Mouse (Mus musculus) cerebellum, adult 9-11 months (tissue): Measurements from ENCODE around the gene Bcap29.
"Not testable (repeated sequence)": the region's sequence is repeated elsewhere in the genome, so short reads cannot be mapped to it uniquely, and the experiment has no call there.

Source experiments
- DNase-seq: peaks from one replicate; pipeline ENCODE4 v3.0.0; 2022

The Bcap29 gene

GRCm38 (mm10) chr12:31578691-31579476, 55.6 kb downstream of the Bcap29 start:
- DNase-seq, result no peak

DNA sequence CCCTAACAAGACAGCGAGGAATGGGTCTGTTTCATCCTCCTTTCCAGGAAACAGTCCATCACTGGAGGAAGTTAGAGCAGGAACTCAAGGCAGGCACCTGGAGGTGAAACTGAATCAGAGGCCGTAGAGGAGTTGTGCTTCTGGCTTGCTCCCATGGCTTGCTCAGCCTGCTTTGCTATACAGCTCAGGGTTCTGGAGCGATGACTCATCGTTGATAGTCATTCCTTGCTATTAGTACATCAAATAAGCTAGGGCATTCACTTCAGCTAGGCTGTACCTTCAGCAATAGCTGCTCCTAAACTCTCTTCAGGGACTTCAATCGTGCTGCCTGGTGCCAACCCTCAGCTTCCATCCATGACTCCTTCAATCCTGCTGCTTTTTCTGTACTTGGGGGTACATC, 60.0 kb downstream of the Bcap29 start:
- DNase-seq, result no peak

DNA sequence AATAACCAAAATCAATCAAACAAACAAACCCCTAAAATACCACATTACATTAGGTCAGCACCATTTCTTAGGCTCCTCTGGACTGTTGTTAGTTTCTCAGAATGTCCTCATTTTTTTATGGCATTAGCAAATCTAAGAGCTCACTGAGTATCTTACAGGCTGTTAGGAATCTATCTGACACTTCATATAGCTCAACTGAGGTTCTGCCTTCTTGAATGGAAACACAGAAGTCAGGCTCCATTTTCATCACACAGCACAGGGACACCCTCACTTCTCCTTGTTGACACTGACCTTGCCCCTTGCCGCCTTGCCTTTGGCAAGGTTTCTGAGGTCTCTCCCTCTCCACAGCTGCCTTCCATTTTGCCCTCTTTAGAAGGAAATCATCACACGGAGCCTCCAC, 64.7 kb downstream of the Bcap29 start:
- DNase-seq, result no peak

GRCm38 (mm10) chr12:31568661-31569060, 65.8 kb downstream of the Bcap29 start:
- DNase-seq, result no peak

DNA sequence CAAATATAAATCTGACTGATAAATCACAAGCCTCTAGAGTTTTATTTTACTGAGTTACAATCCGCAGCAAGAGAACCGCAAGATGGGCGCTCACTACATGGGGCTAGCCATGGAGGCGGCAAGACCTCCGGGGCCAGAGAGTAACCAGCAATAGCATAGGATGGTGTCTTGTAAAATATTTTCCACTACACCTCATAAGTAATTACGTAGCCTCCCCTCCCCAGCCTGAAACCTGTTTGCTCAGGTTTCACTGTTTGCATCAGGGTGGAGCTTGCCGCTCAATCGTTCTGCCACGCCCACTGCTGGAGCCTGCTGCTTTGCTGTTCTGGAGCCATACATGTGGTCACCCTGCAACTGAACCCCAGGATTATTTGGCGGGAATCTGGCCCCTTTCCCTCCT, 66.9 kb downstream of the Bcap29 start:
- DNase-seq, result not testable (repeated sequence)

GRCm38 (mm10) chr12:31560712-31561111, 73.7 kb downstream of the Bcap29 start:
- no peak for DNase-seq

- DNase-seq, result no peak
Measured at GRCm38 (mm10) chr12:31560002-31560401, 74.5 kb downstream of the Bcap29 start.

DNA sequence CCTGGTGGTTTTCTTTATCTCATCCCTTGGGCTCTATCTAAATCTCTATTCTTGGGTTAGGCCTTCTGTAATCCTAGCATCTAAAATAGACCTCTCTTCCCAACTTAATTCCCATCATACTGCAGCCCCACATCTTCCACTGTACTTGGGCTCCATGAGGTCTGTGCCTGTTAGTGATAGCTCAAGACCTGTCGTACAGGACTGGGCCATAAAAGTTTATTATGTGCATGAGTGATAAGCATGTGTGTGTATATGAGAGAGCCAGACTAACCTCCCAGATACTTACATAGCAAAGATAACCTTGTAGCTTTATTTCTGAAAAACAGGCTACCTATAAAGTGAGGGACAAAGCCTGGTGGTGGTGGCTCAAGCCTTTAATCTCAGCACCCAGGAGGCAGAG, 80.1 kb downstream of the Bcap29 start:
- DNase-seq, result no peak

DNA sequence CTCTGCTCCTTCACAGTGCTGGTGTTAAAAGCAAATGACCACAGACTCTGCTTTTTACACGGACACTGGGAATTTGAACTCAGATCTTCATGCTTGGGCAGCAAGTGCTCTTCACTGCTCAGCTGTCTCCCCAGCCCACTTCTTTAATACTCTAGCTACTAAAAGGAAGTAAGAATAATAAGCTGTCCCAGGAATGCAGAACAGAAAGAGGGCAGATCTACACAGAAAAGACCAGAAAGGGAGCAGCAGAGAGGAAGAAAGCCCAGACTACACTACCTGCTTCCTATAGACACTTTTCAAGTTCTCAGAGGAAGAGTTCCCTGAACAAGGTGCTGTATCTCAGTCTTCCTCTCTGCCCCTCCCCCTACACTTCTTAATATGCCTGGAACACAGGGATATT, 83.2 kb downstream of the Bcap29 start:
- no peak for DNase-seq

GRCm38 (mm10) chr12:31546061-31546460, 88.4 kb downstream of the Bcap29 start:
- DNase-seq, result no peak

GRCm38 (mm10) chr12:31545219-31545618, 89.2 kb downstream of the Bcap29 start:
- DNase-seq, result no peak

DNA sequence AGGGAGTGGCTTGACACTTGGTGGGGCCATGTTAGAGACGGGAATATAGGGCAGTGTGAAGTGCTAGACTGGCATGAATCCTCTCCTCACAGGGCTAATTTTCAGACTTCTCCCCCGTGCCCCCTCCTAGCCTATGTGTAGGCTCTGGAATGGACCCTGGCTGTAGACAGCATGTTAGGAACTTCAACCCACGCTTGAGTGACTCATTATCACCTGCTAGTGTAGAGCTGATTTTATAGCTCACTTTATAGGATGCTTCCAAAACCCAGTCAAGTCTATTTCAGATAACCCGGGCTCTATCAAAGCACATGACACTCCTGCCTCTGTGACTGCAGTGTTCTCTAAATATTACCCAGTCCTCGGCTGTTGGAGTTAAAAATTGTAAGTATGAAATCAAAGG, 92.9 kb downstream of the Bcap29 start:
- no peak for DNase-seq
